Mouse (Mus musculus) thymus, adult 2 months (tissue): ENCODE data around the gene Parp8. TPM values are rescaled to one million over a fixed set of nuclear protein-coding genes. Genes with fewer than 3 reads are reported as not detected.

Source experiments
- DNase-seq: peaks from one replicate; pipeline ENCODE4 v3.0.0; 2021
- H3K27ac ChIP-seq: fragments of 200-500 bp; 2 replicates; pipeline ENCODE4 v1.5.1; 2012; ENCODE audit warnings: low read length, control low read depth; ENCODE audit not compliant: control insufficient read depth, insufficient read depth
- H3K27me3 ChIP-seq: fragments of 200-500 bp; 2 replicates; pipeline ENCODE4 v1.6.1; 2012; ENCODE audit warnings: mild to moderate bottlenecking, low read length, moderate library complexity, mixed read lengths; ENCODE audit not compliant: control insufficient read depth, insufficient read depth
- H3K36me3 ChIP-seq: fragments of 200-500 bp; 2 replicates; pipeline ENCODE4 v1.6.1; 2012; ENCODE audit warnings: mild to moderate bottlenecking, low read length, moderate library complexity; ENCODE audit not compliant: control insufficient read depth, insufficient read depth
- H3K4me1 ChIP-seq: fragments of 200-500 bp; replicated peaks from 2 replicates; pipeline ENCODE4 v1.6.1; 2012; ENCODE audit warnings: low read length; ENCODE audit not compliant: control insufficient read depth, insufficient read depth
- H3K4me3 ChIP-seq: fragments of 200-500 bp; 2 replicates; pipeline ENCODE4 v1.5.1; 2012; ENCODE audit warnings: mild to moderate bottlenecking, low read length, control low read depth, moderate library complexity; ENCODE audit not compliant: control insufficient read depth, insufficient read depth
- CTCF ChIP-seq: fragments of 200-500 bp; IDR thresholded peaks from 2 replicates; pipeline ENCODE4 v1.5.1; 2012; ENCODE audit warnings: mild to moderate bottlenecking, control low read depth, low read length, moderate library complexity, borderline replicate concordance; ENCODE audit not compliant: control insufficient read depth, poor library complexity, insufficient read depth; ENCODE audit errors: extremely low read depth
- POLR2A ChIP-seq: fragments of 200-500 bp; IDR thresholded peaks from 2 replicates; pipeline ENCODE4 v1.6.1; 2012; ENCODE audit warnings: mild to moderate bottlenecking, low read length, control low read depth, moderate library complexity; ENCODE audit not compliant: control insufficient read depth, poor library complexity, insufficient read depth; ENCODE audit errors: extremely low read depth
- WGBS: fragments of 180-500 bp; shearing (Covaris S2); methylation state at CpG from one replicate; pipeline ENCODE4 v1.1.7; 2018; 5-methylcytosine and 5-hydroxymethylcytosine counted together
- polyA plus RNA-seq: library from polyadenylated mRNA; depleted of rRNA; stranded (reverse); fragments of >200 nt; gene quantifications from 2 replicates; pipeline ENCODE4 v1.2.3, GENCODE M21; 2012; rRNA removed

The Parp8 gene
- polyA plus RNA-seq, result 14.4 and 17.4 TPM in 2 replicates

- peaks cover 3% of the 10 kb centered on the region; the same call in 1 of the 2 replicates for H3K27me3 ChIP-seq
- H3K27ac ChIP-seq, result peak within 1 kb of the TSS; percentile 88
- no peaks in the 10 kb centered on the region for H3K36me3 ChIP-seq
- H3K4me1 ChIP-seq, result peaks cover 6% of the 10 kb centered on the region
- 1% methylated on average over 67 of the region's 67 CpGs for WGBS
- peak within 1 kb of the TSS; percentile 69 for H3K4me3 ChIP-seq
- TF ChIP-seq CTCF (no peak), POLR2A (no peak)
- peak; percentile 48 for DNase-seq
These were observed at the start of gene Parp8 for GRCm38 (mm10) chr13:117025226-117026067. Parp8 (minus strand) TSS chr13:117025537.

GRCm38 (mm10) chr13:117062628-117063315 lies 37.4 kb upstream of the Parp8 start:
- Histone ChIP-seq H3K36me3 (no peaks in the 10 kb centered on the region), H3K27ac (no peak overlapping the region), H3K27me3 (no peaks in the 10 kb centered on the region), H3K4me1 (no peaks in the 10 kb centered on the region), H3K4me3 (no peak overlapping the region)
- 95% methylated on average over 17 of the region's 17 CpGs for WGBS
- DNase-seq, result no peak
- TF ChIP-seq CTCF (no peak), POLR2A (no peak)

- no peaks in the 10 kb centered on the region for H3K36me3 ChIP-seq
- WGBS, result 81% methylated on average over 2 of the region's 2 CpGs
- H3K27ac ChIP-seq, result no peak overlapping the region
- TF ChIP-seq CTCF, result no peak
- no peak for TF ChIP-seq POLR2A
- H3K4me1 ChIP-seq, result peaks cover 10% of the 10 kb centered on the region
- DNase-seq, result no peak
- no peak overlapping the region for H3K4me3 ChIP-seq
- no peaks in the 10 kb centered on the region for H3K27me3 ChIP-seq
These were observed 31.1 kb upstream of the Parp8 start for GRCm38 (mm10) chr13:117056466-117056865.

GRCm38 (mm10) chr13:117054811-117055496 lies 29.6 kb upstream of the Parp8 start:
- H3K27ac ChIP-seq, result peak overlapping the region; percentile 15; the same call in 1 of the 2 replicates
- H3K27me3 ChIP-seq, result no peaks in the 10 kb centered on the region
- WGBS, result 13% methylated on average over 7 of the region's 7 CpGs
- no peak overlapping the region for H3K4me3 ChIP-seq
- H3K4me1 ChIP-seq, result peaks cover 17% of the 10 kb centered on the region
- peak; percentile 49 for DNase-seq
- no peaks in the 10 kb centered on the region for H3K36me3 ChIP-seq
- TF ChIP-seq CTCF (no peak), POLR2A (no peak)

GRCm38 (mm10) chr13:117052748-117053147 lies 27.4 kb upstream of the Parp8 start:
- Histone ChIP-seq H3K4me1 (peaks cover 24% of the 10 kb centered on the region), H3K4me3 (no peak overlapping the region), H3K36me3 (no peaks in the 10 kb centered on the region), H3K27me3 (no peaks in the 10 kb centered on the region), H3K27ac (no peak overlapping the region)
- no peak for DNase-seq
- TF ChIP-seq POLR2A (no peak), CTCF (no peak)
- 3% methylated on average over 3 of the region's 3 CpGs for WGBS

- peak; percentile 71 for DNase-seq
- Histone ChIP-seq H3K27me3 (no peaks in the 10 kb centered on the region), H3K4me3 (no peak overlapping the region), H3K36me3 (no peaks in the 10 kb centered on the region), H3K4me1 (peaks cover 14% of the 10 kb centered on the region), H3K27ac (peak overlapping the region; percentile 25)
- TF ChIP-seq CTCF (no peak), POLR2A (no peak)
- 12% methylated on average over 5 of the region's 5 CpGs for WGBS
These were observed 23.2 kb upstream of the Parp8 start for GRCm38 (mm10) chr13:117048541-117048971.
